Mouse (Mus musculus) stomach, postnatal 0 days (tissue): Measurements from ENCODE around the gene Ninj1.

ENCODE experiments used
- CTCF ChIP-seq: IDR thresholded peaks from 2 replicates; pipeline ENCODE4 v1.5.1; 2016; ENCODE audit warnings: antibody characterized with exemption, low read depth, mild to moderate bottlenecking, moderate library complexity
- EP300 ChIP-seq: optimal IDR thresholded peaks from 2 replicates; pipeline ENCODE3; 2016; ENCODE audit warnings: antibody characterized with exemption

DNA sequence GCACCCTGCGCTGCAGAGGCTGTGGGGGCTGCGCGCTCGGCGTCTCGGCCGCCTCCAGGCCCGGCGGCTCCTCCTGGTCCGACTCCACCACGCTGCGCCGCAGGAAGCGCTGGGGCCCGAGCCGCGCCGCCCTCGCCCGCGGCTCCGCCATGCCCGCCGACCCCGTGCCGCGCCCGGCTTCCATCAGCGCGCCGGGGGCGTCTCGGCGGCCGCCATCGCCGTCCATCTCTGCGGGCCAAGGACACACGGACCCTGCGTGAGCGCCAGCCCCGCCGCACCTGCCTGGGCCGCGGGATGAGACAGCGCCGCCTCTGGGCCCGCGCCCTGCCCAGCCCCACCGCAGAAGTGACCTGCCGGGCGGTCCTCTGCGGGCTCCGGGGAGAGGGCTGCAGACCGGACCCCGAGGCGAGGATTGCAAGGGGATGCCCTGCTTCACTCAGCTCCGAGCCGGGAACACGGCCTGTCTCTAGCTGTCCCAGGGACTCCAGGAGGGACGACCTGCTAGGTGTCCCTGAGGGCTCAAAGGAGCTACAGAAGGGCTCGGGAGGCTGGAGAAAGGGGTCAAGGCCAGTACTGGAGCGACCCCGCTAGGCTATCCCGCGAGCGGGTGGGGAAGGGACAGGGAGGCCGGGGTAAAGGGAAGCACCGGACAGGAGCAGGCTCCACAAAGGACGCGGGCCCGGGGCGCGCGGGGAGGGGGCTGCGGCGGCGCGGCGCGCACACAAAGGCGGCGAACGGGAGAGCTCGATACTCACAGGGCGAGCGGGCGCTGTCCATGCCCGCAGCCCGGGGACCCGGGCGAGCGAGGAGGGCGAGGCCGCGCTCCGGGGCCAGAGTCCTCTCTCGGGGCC, 40.1 kb upstream of the Ninj1 start:
- TF ChIP-seq CTCF (peak; percentile 21; the same call in 1 of the 2 replicates), EP300 (no peak)
